Mouse (Mus musculus) cerebellum, adult 11 months (tissue): ENCODE results near the gene Abcc4.
"Not testable (repeated sequence)": the region's sequence is repeated elsewhere in the genome, so short reads cannot be mapped to it uniquely, and the experiment has no call there.

Experiments used
- DNase-seq: peaks from one replicate; pipeline ENCODE4 v3.0.0; 2022

The Abcc4 gene

DNA sequence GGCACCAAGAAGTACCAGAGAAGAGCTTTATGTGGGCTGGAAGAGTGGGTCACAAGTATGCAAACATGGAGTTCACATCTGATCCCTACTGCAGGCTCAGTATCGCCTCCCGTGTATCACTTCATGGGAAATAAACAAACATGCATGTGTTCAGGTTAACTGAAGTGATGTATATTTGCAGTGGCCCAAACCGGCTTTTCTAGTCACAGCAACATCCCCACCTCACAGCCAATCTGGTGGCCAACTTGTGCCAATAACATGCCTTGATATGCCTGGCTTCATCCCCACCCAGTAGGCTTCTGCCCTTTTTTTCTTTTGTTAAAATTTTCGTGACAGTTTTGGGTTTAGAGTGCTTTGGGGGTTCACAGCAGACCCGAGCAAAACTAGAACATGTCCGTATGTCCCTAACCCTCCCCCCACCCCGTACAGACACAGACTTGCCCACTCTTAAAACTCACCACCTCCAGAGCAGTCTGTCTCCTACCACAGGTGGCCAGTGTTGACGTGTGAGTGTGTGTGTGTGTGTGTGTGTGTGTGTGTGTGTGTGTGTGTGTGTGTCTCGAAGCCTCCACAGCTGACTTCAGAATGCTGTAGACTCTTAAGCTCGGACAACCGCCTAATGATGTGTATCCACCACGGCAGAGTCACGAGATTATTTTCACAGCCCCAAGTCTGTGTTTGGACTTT, 29.6 kb downstream of the Abcc4 start:
- DNase-seq = no peak

DNA sequence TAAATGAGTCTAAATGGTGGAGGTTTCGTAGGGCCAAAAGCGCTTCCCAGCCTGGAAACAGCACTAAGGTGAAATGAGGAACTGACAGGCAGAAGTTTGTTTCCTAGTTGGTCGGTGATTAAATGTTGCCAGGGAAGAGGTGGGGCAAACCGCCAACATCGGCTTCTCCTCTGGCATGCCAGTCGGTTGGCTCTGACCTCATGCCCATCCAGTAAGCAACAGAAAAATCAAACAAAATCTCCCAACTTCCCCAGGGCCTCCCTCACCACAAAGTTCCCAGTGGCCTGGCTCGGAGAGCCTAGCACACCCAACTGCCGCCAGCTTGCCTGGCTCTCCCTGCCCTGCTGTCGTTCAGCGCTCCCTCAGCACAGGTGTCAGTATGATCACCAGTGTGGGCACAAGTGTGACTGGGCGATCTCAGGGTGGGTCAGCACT, 31.3 kb downstream of the Abcc4 start:
- DNase-seq = no peak

DNA sequence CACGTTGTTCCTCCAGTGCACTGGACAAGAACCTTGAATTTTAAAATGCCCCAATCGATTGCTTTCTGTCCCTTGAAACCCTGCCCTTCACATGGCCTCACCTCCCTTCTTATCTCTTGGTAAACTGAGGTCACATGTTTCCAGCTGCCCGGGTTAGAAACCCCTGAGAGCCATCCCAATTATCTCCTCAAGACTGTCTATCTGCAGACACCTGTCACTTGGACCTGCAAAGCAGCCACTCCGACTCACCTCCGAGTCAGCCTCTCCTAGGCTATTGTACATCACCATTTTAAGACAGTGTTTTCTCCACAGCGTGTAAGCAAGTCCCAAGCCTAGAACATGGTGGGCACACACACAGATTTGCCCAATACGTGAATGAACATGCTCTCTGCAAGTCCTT, 31.8 kb downstream of the Abcc4 start:
- DNase-seq = no peak

DNA sequence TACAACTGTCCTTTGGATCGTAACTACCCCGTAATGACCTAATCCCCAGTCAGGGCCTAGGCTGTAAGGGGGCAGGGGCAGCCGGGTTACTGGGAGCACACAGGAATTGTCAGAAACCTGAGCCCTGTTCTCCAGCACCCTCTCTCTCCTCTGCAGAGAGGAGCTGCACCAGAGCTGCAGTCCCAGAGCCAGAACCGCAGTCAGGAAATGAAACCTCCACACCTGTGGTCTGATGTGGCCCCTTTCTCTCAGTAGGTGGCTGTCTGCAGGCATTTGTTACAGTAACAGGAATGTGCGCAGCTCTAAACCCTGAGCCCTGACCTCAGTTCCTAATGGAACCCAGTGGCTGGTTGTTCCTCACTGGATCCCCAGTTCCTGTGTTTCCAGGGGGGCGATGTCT, 32.5 kb downstream of the Abcc4 start:
- DNase-seq = no peak

DNA sequence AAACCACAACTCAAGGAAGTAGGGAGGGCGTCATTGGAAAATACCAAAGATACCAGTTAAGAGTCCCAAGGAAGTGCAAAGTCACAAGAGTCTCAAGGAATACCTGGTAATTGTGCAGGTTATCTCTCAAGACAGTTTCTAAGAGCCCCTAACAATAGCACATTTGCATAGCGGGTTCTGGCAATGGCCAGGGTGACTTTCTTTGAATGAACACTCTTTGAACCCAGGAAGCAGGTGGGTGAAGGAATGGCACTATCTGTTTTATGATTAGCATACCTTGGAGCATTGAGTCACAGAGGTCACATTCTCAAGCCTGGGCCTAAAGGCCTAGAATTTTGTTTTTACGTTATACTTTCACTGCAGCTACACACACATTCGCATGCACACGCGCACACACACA, 33.1 kb downstream of the Abcc4 start:
- not testable (repeated sequence) for DNase-seq

DNA sequence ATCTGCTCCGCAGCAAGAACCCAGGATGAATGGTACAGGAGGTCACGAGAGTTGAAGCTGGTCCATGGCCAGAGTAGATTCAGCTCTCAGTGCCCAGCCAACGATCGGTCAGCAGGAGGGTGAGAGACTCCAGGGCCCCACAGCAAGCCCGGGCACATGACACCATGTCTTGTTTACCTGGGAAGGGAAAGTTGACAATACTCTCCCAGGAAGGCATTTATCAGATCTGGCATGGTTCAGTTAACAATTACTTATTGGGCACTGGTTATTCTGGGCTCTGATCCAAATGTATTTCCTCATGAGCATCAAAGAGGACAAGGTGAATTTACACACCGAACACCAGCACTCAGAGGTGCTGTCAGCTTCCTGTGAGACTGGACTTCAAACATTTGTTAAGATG, 38.5 kb downstream of the Abcc4 start:
- DNase-seq = peak; percentile 38

DNA sequence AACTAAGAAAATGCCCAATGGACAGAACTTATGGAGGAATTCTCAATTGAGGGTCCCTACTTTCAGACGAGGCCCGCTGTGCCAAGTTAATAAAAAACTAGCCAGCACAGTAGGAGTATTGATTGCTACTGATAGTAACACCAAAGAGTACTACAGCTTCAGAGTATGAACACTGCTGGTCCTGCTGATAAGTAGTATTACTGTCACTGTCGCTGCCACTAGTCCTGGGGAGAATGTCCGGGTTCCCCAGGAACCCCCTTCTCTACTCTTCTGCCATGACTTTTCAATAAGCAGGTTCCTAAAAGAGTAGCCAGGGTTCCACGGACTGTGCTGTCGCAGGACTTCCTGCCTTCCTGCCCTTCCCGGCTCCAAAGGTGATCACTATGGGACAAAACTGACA, 41.4 kb downstream of the Abcc4 start:
- no peak for DNase-seq

DNA sequence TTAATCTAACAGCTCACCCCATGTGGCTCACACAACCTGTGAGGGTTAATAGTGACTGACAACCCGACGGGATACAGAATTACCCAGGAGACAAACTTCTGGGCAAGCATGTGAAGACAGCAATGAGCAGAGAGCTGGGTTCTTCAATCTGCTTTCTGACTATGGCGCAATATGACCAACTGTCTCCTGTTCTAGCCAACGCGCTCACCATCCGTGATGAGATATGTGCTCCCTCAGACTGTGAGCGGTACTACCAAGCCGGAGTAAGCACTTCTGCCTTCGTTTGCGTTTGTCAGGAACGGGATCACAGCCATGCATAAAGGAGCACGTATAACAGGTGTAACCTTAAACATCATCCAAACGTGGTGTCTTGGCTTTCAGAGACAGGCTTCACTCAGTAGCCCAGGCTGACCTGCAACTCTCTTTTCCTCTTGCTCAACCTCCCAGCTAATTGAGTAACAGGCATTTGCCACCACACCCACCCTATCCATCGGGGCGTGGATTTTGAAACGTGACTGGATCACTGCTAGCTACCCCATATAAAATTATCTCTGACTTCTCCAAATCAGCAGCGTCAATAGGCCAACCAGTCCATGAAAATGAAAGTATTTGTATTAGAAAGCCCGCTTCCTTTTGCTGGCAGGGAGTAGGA, 43.3 kb downstream of the Abcc4 start:
- DNase-seq = no peak

DNA sequence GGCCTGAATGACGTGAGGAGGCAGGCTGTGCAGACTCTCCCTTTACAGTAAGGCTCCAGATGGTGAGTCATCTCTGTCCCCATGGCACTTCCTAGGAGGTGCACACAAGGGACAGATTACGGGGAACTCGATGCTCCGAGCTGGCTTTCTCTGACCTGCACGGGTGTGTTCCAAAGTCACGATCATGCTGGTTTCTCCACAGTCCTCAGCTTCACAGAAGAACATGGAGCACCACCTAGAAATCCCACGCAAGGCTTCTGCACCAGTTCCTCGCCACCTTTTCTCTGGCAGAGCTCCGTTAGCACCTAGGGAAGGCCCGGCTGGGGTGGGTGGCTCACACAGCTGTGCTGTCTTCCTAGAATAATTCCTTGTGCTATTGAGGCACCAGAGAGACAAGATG, 43.9 kb downstream of the Abcc4 start:
- DNase-seq = no peak

DNA sequence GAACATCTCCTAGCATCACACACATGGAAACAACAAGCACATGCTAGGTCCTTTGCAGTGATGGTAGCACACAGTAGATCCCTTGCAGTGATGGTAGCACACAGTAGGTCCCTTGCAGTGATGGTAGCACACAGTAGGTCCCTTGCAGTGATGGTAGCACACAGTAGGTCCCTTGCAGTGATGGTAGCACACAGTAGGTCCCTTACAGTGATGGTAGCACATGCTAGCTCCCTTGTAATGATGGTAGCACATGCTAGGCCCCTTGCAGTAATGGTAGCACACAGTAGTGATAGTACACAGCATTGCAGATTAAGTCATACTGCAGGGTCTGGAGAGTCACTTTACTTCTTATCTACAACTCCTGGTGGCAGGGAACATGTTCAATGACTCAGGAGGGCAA, 46.8 kb downstream of the Abcc4 start:
- no peak for DNase-seq

DNA sequence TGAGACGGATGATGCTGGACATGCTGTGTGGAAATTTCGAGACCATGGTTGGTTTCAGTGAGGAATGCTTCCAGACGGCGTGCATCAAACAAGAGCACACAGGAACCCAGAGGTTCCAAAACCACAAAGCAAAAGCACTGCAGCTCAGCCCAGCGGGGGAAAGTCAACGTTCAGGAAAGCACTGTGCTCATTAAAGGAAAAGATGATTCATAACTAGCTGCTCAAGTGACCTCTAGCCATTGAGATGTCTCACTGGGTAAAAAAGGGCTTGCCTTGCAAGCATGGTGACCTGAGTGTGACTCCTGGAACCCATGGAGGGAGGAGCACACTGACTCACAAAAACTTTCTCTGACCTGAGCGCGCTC, 47.7 kb downstream of the Abcc4 start:
- no peak for DNase-seq

DNA sequence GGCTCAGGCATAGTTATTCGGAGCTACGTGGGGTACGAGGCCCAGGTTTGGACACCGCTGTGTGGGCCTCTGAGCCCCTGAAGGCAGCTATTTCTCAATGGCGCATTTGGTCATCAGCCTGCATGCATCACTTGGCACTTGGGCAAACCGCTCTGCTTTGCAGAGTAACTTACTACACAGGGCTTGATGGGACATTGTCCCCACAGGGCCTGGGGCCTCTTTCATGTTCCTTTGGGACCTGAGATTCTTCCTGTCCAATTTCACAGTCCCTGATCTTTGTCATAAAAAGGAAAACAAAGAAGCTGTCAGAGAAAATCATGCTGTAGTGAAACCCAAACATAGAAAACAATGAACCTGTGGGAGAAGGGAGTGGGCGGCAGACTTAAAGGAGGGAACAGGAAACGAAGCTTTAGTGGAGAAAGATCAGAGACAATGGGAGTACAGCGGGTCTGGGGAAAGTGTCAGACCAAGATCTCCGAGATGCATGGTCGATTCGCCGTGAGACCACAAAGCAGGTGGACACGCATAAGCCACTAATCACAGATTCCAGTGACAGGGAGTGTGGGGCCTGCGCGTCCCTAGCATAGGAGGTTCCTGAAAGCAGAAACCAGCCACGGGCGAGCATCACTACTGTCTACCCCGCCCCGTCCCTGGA, 48.2 kb downstream of the Abcc4 start:
- no peak for DNase-seq

DNA sequence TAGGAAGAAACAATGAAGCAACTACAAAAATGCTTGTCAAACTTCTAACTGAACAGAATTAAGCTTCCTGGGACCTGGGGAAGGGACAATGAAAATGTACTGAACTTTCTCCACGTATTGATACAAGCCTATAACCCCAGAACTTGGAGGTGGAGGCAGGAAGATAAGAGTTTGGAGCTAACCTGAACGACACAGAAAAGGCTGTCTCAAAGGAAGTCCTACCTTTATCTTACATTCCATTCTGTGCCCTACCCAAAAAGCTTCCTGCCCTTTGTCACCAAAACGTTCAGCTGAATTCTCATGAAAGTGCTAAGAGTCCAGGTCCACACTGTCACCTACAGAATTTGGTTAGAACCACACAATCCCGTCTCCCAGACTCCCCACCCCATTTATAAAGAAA, 48.8 kb downstream of the Abcc4 start:
- no peak for DNase-seq

DNA sequence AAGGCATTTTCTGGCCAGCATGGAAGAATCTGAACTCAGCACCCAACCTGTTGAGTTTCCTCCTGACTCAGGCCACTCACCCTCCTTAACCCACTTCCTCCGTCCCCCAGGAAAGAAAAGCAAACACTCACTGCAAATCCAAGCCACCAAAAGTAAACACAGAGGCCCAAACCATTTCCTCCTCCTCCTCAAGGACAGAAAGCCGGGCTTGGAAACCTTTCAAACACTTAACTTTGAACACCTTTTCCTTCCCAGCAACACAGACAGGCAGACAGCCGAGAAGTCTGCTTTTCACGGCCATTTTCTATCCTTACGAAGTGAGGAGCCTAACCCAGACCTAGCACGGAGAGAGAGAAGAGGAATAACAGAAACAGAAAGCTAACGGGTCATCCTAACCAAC, 50.0 kb downstream of the Abcc4 start:
- no peak for DNase-seq

DNA sequence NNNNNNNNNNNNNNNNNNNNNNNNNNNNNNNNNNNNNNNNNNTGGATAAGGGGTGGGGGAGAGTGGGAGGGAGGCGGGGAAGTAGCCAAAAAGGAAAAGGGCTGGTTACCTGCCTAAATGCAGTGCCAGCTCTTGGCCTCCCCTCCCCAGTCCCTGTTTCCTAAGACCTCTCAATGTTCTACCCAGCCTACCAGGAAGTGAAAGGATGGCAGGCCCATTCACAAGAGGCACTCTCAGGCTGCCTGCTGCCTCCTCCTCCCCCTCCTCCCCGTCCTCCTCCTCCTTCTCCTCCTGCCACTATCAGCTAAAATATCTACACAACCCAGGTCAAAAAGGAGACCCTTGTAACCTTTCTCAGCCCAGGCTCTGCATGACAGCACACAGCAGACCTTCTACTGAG, 51.1 kb downstream of the Abcc4 start:
- no peak for DNase-seq

DNA sequence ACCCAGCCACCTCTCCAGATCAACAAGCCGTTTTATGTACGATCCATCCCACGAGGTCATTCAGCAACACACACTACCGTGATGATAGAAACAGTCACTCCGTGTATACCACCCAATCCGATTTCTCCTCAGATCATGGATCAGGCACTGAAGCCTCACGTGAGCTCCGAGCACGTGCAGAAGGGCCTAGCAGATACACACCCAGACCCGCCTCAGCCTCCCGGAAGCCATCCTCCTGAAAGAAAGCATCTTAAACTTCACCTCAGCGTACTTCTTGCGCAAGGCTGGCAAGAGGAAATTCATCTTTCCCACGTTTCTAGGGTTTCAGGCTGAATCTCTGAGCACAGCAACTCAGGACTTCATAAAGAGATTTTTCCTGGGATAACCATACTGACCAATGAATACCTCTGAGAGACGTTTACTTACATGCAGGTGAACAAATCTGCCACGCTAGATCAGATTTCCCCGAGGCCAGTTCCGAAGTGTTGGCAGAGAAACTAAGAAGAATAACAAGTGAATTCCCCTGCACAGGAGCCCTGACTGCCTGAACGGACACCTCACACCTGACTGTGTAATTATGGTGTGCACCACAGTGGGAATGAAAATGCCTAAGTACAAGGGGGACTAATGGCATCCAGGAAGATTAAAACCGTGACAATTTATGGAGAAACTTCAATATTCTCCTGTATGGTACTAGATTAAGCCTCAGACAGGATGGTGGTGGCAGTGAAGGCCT, 54.1 kb downstream of the Abcc4 start:
- no peak for DNase-seq

DNA sequence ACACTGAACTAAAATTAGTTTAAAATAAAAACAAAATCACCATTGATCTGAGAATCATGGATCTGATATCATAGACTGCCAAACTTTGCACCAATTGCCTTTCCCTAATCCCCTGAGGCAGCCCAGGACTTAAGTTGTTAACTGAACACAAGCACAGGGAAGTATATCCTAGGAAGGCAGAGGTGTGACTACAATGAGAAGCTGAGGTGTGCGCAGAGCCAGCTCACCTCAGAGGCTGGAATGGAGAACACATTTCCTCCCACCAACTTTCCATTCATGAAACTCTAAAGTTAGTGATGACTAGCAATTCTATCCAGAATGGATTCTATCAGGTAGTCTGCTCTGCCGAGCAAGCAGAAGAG, 56.1 kb downstream of the Abcc4 start:
- DNase-seq = no peak

DNA sequence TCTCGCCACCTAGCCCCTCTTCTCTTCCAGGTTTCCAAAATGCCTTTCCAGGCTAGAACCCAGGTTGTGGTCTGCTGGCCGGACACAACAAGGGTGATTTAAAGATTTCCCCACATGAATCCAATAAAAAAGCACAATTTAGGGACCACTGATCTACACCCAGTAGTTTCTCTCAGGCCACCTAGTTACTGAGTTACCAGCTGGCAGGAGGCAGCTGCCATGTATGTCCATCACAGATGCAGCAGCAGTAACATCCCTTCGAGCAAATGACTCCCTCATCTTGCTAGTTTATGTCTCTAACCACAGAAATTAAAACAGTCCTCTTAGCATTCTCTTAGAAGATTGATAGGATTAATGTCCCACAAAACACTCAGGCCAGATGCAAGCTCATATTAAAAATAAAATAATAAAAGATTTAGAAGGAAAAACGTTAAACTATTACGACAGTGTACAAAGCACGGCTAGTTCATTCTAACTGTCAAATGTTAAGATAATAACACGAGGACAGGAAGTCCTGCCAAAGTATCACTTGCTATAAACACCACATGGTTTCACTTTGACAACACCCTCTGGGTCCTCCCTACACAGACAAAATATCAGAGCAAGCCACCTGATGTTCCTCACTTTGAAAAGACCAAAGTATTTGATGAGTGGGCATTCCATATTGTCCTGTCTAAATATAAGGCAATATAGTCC, 56.7 kb downstream of the Abcc4 start:
- DNase-seq = no peak

DNA sequence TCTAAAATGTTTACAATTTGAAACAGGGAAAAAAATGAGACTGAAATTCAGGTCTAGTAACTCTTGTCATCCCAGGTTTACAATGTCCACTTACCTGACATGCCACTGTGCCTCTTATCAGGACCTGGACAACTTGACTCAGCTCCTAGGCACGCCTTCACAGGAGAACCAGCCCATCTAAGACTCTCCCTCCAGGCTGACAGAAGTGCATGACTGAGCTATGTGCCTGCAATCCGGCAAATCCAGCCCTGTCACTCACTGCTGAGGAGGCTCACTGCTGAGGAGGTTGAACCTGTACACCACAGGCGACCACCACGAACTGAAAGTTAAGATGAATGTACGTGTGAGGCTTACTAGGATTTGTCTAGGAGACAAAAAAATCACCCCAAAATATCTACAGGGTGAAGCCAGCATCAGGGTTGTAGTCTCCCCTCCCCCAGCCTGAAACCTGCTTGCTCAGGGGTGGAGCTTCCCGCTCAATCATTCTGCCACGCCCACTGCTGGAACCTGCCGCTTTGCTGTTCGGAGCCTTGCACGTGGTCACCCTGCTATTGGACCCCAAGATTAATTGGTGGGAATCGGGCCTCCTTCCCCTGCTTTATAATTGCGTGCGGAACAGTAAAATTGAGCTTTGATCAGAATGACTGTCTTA, 63.0 kb downstream of the Abcc4 start:
- DNase-seq = not testable (repeated sequence)

DNA sequence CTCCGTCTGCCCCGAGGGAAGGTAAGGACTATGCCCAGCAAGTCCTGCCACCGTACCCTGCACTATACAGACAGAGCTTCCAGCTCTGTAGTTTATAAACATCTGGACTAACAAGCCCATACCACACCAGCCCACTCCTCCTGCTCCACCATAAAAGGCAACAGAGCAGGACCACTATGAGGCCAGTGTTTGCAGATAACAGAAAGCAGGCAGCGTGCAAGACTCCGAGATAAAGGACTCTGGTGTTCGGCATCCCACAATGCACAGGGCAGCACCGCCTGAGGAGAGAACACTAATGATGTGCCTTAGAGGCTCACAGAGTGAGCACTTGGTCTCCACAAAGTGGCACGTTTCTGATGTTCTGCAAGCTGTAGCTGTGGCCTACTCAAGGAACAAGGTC, 63.9 kb downstream of the Abcc4 start:
- DNase-seq = no peak

DNA sequence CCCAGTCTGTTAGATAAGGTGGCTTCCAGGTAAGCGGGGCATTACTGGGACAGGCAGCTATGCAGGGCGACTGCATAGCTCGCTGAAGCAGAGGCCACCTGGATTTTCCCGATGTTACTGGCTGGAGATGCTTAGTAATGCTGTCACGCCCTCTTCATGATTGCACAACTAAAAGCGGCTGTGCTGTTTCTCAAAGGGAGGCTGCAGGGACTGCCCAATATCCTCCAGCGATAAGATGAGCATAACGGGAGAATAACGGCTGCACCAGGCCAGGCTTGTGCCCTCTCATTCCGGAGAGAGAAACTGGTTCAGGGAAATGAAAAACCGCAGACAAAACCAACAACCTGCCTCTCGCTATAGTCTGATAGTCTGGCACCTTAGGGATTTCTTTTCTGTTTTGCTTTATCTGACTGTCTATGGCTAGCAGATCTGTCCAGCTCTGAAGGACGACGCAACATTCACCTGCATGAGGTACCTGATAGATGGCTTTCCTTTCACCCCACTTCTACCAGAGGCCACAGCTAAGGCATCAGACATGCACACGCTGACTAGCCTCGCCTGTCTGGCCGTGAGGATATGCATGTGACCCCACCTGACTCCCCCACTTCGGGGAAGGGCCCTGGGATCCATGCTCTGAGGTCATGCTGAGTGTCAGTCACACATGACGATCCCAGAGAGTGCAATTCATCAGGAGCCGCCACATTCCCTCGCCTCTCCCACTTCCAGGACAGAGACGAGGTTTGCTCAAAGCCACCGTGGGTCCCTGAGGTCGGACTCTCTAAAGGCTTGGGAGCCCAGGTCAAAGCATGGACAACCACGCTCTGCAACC, 67.4 kb downstream of the Abcc4 start:
- DNase-seq = no peak
